Mouse (Mus musculus) gonadal fat pad, adult 2 months (tissue): Measurements from ENCODE around the gene Apoc3. TPM values are rescaled to one million over a fixed set of nuclear protein-coding genes. Genes with fewer than 3 reads are reported as not detected.

Experiments
- DNase-seq: peaks from one replicate; pipeline ENCODE4 v3.0.0-alpha.2; 2012; ENCODE audit warnings: low read depth
- polyA plus RNA-seq: library from polyadenylated mRNA; depleted of rRNA; stranded (reverse); fragments of >200 nt; gene quantifications from 2 replicates; pipeline ENCODE4 v1.2.3, GENCODE M21; 2012; rRNA removed

The Apoc3 gene
- polyA plus RNA-seq, 1 experiment: 1.9 TPM

DNA sequence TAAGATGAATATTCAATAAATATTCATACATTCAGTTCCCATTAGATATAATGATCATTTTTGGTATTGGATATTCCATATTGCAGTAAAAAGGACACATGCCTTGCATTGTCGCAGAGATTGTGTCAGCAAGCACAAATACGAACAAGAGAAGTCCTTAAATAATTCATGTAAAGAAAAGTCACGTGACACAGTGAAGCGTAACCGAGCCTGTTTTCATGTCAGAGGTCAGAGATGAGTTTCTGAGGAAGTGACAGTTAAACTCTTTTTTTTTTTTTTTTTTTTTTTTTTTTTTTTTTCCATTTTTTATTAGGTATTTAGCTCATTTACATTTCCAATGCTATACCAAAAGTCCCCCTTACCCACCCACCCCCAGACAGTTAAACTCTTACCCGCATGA lies 42.8 kb downstream of the Apoc3 start:
- DNase-seq: no peak

DNA sequence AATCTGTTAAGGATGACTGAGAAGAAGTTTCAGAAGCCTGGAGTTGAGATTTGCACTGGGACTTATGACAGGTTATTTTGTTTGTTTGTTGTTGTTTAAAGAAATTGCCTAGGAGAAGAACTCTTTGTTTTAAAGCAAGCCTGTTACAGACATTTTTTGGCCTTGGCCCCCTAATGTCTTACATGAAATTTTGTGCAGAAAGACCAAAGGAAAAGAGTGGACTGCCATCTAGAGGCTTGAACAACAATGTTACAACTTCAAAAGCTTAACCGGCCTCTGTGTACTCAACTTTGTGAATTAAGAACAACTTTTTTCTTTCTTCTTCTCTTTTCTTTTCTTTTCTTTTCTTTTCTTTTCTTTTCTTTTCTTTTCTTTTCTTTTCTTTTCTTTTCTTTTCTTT lies 43.8 kb downstream of the Apoc3 start:
- no peak for DNase-seq

DNA sequence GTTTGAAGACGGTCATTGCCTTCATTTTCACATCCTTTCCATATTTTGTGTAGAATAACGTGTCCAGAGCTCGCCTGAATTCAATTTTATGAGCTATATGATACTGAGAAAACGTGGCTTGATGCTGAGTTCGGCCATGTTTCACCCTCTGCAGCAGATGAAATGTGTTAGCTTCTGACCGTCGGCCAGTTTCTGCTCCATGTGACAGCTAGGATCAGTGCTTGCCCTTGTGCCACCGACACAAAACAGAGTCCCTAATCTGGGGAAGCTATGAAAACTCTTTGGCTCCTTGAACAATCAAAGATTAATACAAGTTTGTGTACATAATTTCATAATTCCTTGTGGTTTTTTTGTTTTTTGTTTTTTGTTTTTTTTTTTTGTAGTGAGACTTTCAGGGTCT lies 44.2 kb downstream of the Apoc3 start:
- no peak for DNase-seq

DNA sequence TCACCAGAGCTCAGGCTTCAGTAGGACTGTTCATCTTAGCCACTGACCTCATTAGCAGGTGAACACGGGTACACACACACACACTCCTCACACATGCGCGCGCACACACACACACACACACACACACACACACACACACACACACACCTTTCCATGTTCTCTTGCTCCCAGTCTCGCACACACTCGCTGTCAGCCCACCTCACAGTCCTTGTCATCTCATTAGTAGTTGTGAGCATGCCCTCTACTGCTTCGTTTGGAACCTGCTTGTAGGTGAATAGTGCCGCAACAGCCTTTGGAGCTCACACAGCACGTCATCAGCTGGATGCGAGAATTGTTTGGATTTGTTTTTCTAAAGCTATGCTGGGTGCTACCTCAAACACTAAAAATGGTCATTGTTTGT lies 46.1 kb downstream of the Apoc3 start:
- no peak for DNase-seq

DNA sequence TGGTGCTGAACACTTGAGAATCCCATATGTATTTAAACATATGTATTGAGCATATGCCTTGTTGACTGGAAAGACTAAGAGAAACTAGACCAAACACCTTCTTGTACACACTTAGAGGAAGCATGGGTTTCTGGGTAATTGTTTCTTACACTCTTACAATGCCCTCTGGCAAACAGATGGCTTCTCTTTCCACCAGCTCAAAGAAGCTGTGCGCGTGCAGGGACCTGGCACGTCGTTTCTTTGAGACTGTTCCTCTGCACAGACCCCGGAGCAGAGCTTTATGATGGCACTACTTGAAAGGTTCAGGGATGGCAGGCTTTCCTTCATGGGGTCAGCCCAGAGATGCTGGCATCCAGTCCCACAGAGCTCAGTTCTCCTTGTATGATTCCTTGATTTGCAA lies 46.5 kb downstream of the Apoc3 start:
- no peak for DNase-seq

DNA sequence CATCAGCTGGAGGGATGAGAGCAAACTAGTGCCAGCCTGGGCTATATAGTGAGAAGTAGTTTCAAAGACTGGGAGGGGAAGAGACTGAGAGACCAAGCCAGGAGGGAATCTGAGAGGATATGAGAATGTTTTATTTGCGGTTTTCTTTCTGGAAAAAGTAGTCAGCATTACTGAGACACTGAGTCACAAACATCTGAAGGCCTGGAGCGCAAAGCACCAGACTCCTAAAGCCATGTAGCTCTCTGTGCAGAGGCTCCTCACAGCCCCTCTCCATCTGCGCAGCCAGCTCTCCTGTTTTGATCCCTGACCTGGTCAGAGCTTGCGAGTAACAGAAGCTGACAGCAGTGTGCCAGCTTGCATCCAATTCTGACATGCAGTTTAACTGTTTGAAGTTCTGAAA lies 47.1 kb downstream of the Apoc3 start:
- no peak for DNase-seq

DNA sequence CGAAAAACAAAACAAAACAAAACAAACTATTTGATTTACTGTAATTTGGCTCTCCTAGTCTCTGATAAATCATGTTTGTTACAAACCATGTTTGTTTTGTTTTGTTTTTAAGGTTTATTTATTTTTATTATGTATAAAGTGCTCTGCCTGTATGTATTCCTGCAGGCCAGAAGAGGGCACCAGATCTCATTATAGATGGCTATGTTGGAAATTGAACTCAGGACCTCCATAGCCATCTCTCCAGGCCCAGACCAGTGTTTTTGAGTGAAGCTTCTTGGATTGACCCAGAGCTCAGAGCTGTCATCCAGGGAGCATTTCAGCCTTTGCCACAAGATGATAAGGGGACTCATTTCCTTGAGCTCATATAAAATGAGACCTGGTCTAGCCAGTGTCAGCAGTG lies 49.0 kb downstream of the Apoc3 start:
- DNase-seq: no peak

DNA sequence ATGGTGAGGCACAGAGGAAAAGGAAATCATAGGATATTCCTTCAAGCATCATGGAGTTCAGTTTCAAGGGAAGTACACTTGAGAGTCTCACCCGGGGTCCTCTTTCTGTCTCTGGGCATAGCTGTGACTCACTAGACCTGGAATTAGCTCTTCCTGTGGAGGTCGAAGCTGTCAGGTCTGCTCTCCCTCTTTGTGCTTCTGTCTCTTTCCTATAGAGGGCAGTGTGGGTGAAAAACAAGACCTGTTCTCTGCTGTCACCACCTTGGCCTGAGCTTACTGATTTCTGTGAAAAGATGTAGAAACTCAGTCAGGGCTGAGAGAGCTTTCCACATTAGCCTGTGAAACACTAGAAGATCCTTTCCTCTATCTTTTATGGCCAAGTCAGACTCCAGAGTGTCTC lies 50.2 kb downstream of the Apoc3 start:
- no peak for DNase-seq

DNA sequence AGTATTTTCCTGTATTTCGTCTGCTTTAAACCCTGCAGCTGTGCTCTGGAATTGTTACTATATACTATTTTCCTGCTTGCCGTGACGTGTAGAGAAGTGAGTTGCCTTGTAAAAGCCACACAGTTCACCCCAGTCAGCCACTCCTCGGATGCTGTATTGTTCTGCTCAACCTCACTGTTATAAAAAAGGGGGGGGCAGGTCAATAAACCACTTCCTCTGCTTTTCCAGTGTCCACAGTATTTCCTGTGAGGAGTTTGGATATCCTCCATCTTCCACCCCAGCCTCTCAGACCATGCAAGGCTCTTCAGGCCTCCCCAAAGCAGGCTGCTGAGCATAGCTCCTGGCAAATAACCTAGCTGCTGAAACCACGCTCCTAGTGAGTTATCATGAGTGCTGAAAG lies 50.9 kb downstream of the Apoc3 start:
- DNase-seq: no peak

Other genes with a start within 250 kb of the Apoc3 start
- 30.7 and 31.7 TPM in 2 replicates for gene Pafah1b2, start 222.9 kb downstream of the Apoc3 start, polyA plus RNA-seq
- gene Sik3, start 222.8 kb downstream of the Apoc3 start, polyA plus RNA-seq: 11.7 and 21.0 TPM in 2 replicates
- 0.58 and 5.2 TPM in 2 replicates for gene Apoa1, start 7.1 kb downstream of the Apoc3 start, polyA plus RNA-seq
- gene Apoa4, start 5.1 kb upstream of the Apoc3 start, polyA plus RNA-seq: 0.71 TPM in 1 of 2 replicates, not detected in the other
- 0.19 and 1.1 TPM in 2 replicates for gene Apoa5, start 33.0 kb upstream of the Apoc3 start, polyA plus RNA-seq
- gene Zpr1, start 37.4 kb upstream of the Apoc3 start, polyA plus RNA-seq: 20.5 and 23.9 TPM in 2 replicates
- gene Bud13, start 47.4 kb upstream of the Apoc3 start, polyA plus RNA-seq: 7.6 and 8.1 TPM in 2 replicates
- 0.99 TPM in 1 of 2 replicates, not detected in the other for gene 4931429L15Rik, start 84.3 kb upstream of the Apoc3 start, polyA plus RNA-seq